Mouse (Mus musculus) hindbrain, embryonic 14.5 days (tissue): ENCODE results near the gene Rbm18. TPM values are rescaled to one million over a fixed set of nuclear protein-coding genes. Genes with fewer than 3 reads are reported as not detected.
"Not testable (repeated sequence)": the region's sequence is repeated elsewhere in the genome, so short reads cannot be mapped to it uniquely, and the experiment has no call there.

ENCODE experiments used
- ATAC-seq: fragments of 200-750 bp; cut with Nextera tagmentation; 2 replicates; pipeline ENCODE4 v1.8.0; 2017; ENCODE audit warnings: moderate number of reproducible peaks, mild to moderate bottlenecking, moderate TSS enrichment, moderate library complexity; ENCODE audit not compliant: low FRiP score
- DNase-seq: peaks from one replicate; pipeline ENCODE4 v3.0.0-alpha.2; 2015; ENCODE audit warnings: low spot score
- H3K27ac ChIP-seq: fragments of 300-500 bp; sonication (generic); 2 replicates; pipeline ENCODE4 v1.5.1; 2014; ENCODE audit warnings: mild to moderate bottlenecking, moderate library complexity
- H3K27me3 ChIP-seq: fragments of 300-500 bp; sonication (generic); 2 replicates; pipeline ENCODE4 v1.6.1; 2014; ENCODE audit warnings: mild to moderate bottlenecking, low read length, mixed read lengths; ENCODE audit not compliant: control insufficient read depth, insufficient read depth
- H3K36me3 ChIP-seq: fragments of 300-500 bp; sonication (generic); replicated peaks from 2 replicates; pipeline ENCODE4 v1.6.1; 2014; ENCODE audit not compliant: control insufficient read depth, insufficient read depth
- H3K4me1 ChIP-seq: fragments of 300-500 bp; sonication (generic); replicated peaks from 2 replicates; pipeline ENCODE4 v1.6.1; 2014; ENCODE audit warnings: antibody characterized with exemption, low read length, mixed read lengths; ENCODE audit not compliant: control insufficient read depth, insufficient read depth
- H3K4me2 ChIP-seq: fragments of 300-500 bp; sonication (generic); replicated peaks from 2 replicates; pipeline ENCODE4 v1.6.1; 2014; ENCODE audit warnings: mild to moderate bottlenecking, moderate library complexity
- H3K4me3 ChIP-seq: fragments of 300-500 bp; sonication (generic); replicated peaks from 2 replicates; pipeline ENCODE4 v1.5.1; 2014; ENCODE audit warnings: mild to moderate bottlenecking, low read length
- H3K9ac ChIP-seq: fragments of 300-500 bp; sonication (generic); 2 replicates; pipeline ENCODE4 v1.6.1; 2014
- H3K9me3 ChIP-seq: fragments of 300-500 bp; sonication (generic); 2 replicates; pipeline ENCODE4 v1.6.1; 2016; ENCODE audit warnings: low read length; ENCODE audit not compliant: control insufficient read depth
- WGBS: fragments of 180-500 bp; shearing (Covaris S2); extraction: QIAGEN DNeasy Blood & Tissue Kit; methylation state at CpG from one replicate; pipeline ENCODE4 v1.1.7; 2014; 5-methylcytosine and 5-hydroxymethylcytosine counted together
- polyA plus RNA-seq: library from polyadenylated mRNA; unstranded; fragments of >200 nt; fragmentation: Nextera tagmentation; extraction: Ambion mirVana; gene quantifications from 2 replicates; pipeline ENCODE4 v1.2.1, GENCODE M21; 2014

The Rbm18 gene
- 130 and 137 TPM in 2 replicates for polyA plus RNA-seq

GRCm38 (mm10) chr2:36136300-36136941 lies at the start of gene Rbm18, which contains the start of gene Mrrf:
Gene Rbm18, minus strand, starts transcription at chr2:36136773.
Gene Mrrf, plus strand, starts transcription at chr2:36136389.
- ATAC-seq (peak; percentile 99), DNase-seq (peak; percentile 90)
- WGBS: under 1% methylated on average over 50 of the region's 50 CpGs
- peak within 1 kb of the TSS; percentile 91 for H3K9ac ChIP-seq
- H3K4me1 ChIP-seq: peaks cover 12% of the 10 kb centered on the region
- no peaks in the 10 kb centered on the region for H3K9me3 ChIP-seq
- peak within 1 kb of the TSS; percentile 90 for H3K4me3 ChIP-seq
- H3K36me3 ChIP-seq: peaks cover 32% of the 10 kb centered on the region
- no peaks in the 10 kb centered on the region for H3K27me3 ChIP-seq
- H3K4me2 ChIP-seq: peak within 1 kb of the TSS; percentile 88
- H3K27ac ChIP-seq: peak within 1 kb of the TSS; percentile 93

DNA sequence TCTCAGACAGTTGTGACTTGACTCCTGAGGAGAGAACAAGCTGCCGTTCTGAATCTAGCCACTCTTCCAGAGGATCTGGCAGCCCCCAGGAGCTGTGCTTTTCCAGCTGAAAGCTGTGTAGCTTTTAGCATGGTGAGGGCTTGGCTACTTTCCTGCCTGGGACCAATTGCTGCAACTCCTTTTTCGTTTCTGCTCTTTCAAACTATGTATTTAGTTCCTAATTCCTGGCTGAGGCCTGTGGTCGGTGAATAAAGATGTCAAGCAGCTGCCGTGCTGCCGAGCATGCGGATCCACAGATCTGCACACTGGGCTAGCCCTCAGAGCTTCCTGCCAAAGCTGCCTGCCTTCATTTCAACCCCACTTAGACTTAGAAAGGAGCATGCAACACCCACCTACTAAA lies 48.3 kb upstream of the Rbm18 start:
- 78% methylated on average over 6 of the region's 6 CpGs for WGBS
- ATAC-seq (no peak), DNase-seq (no peak)
- no peak overlapping the region for H3K9ac ChIP-seq
- H3K4me2 ChIP-seq: no peak overlapping the region
- no peaks in the 10 kb centered on the region for H3K27me3 ChIP-seq
- peaks cover 11% of the 10 kb centered on the region for H3K36me3 ChIP-seq
- H3K27ac ChIP-seq: no peak overlapping the region
- no peaks in the 10 kb centered on the region for H3K4me1 ChIP-seq
- no peaks in the 10 kb centered on the region for H3K9me3 ChIP-seq
- H3K4me3 ChIP-seq: no peak overlapping the region

- H3K36me3 ChIP-seq: peaks cover 13% of the 10 kb centered on the region
- 76% methylated on average over 2 of the region's 2 CpGs for WGBS
- DNase-seq (no peak), ATAC-seq (no peak)
- no peaks in the 10 kb centered on the region for H3K27me3 ChIP-seq
- no peak overlapping the region for H3K4me2 ChIP-seq
- H3K4me3 ChIP-seq: no peak overlapping the region
- H3K9me3 ChIP-seq: no peaks in the 10 kb centered on the region
- no peak overlapping the region for H3K9ac ChIP-seq
- no peak overlapping the region for H3K27ac ChIP-seq
- H3K4me1 ChIP-seq: no peaks in the 10 kb centered on the region
These were observed 47.6 kb upstream of the Rbm18 start for GRCm38 (mm10) chr2:36184192-36184591.

DNA sequence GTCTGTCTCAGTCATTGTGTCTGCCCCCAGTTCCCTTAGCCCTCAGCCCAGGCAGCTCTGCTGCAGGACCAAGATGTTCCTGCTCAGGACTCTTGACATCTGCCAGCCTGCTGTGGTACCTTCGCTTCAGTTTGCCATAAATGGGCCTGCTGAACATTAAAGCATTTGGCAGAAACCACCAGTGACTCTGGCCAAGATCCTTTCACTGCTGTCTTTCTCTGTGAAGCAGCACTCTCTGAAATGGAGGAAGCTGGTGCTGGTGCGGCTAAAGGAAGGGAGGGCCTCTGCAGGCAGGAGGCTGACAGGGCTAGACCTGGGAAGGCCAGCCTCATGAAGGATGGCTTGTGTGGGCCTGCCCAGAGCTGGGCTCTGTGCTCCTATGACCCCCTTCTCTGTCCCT lies 46.7 kb upstream of the Rbm18 start:
- no peaks in the 10 kb centered on the region for H3K4me1 ChIP-seq
- ATAC-seq (no peak), DNase-seq (no peak)
- H3K9me3 ChIP-seq: no peaks in the 10 kb centered on the region
- H3K4me2 ChIP-seq: no peak overlapping the region
- no peak overlapping the region for H3K27ac ChIP-seq
- no peak overlapping the region for H3K9ac ChIP-seq
- WGBS: 59% methylated on average over 2 of the region's 2 CpGs
- no peak overlapping the region for H3K4me3 ChIP-seq
- H3K36me3 ChIP-seq: peaks cover 19% of the 10 kb centered on the region
- no peaks in the 10 kb centered on the region for H3K27me3 ChIP-seq

- H3K4me2 ChIP-seq, H3K27ac ChIP-seq, H3K4me3 ChIP-seq, DNase-seq, H3K9me3 ChIP-seq, H3K9ac ChIP-seq, ATAC-seq, H3K4me1 ChIP-seq, H3K27me3 ChIP-seq: not testable (repeated sequence)
- 82% methylated on average over 4 of the region's 4 CpGs for WGBS
- H3K36me3 ChIP-seq: peaks cover 30% of the 10 kb centered on the region
These were observed 45.2 kb upstream of the Rbm18 start for GRCm38 (mm10) chr2:36181587-36182368.

GRCm38 (mm10) chr2:36179487-36179886 lies 42.9 kb upstream of the Rbm18 start:
- Histone ChIP-seq H3K4me2 (no peak overlapping the region), H3K27me3 (no peaks in the 10 kb centered on the region), H3K9ac (no peak overlapping the region), H3K4me1 (no peaks in the 10 kb centered on the region), H3K36me3 (peaks cover 36% of the 10 kb centered on the region), H3K27ac (no peak overlapping the region), H3K9me3 (no peaks in the 10 kb centered on the region), H3K4me3 (no peak overlapping the region)
- WGBS: 76% methylated on average over 3 of the region's 3 CpGs
- DNase-seq (no peak), ATAC-seq (no peak)

GRCm38 (mm10) chr2:36172574-36172973 lies 36.0 kb upstream of the Rbm18 start:
- DNase-seq (no peak), ATAC-seq (no peak)
- 89% methylated on average over 3 of the region's 3 CpGs for WGBS
- H3K4me2 ChIP-seq: no peak overlapping the region
- peaks cover 16% of the 10 kb centered on the region; the same call in 1 of the 2 replicates for H3K36me3 ChIP-seq
- H3K27ac ChIP-seq: no peak overlapping the region
- H3K4me1 ChIP-seq: no peaks in the 10 kb centered on the region
- H3K4me3 ChIP-seq: no peak overlapping the region
- H3K9ac ChIP-seq: no peak overlapping the region
- H3K27me3 ChIP-seq: no peaks in the 10 kb centered on the region
- no peaks in the 10 kb centered on the region for H3K9me3 ChIP-seq

DNA sequence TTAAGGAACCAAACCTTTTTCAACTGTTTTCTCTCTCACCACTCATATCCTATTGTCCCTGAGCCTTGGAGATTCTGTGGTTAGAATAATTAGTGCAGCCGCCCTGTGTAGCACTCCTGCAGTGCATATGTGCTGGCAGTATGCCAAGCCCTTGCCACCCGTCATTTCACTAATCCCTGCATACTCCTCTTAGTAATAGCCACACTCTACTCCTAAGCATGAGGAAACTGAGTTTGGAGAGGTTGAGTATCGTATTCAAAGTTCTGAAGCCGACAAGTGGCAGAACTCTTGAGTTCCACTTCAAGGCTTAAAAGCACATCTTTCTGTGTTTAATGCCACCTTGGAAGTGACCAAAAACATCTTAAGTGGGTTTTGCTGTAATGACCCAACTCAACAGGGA lies 35.6 kb upstream of the Rbm18 start:
- Histone ChIP-seq H3K36me3 (peaks cover 11% of the 10 kb centered on the region; the same call in 1 of the 2 replicates), H3K9me3 (no peaks in the 10 kb centered on the region), H3K4me2 (no peak overlapping the region), H3K4me1 (no peaks in the 10 kb centered on the region), H3K4me3 (no peak overlapping the region), H3K27ac (no peak overlapping the region), H3K27me3 (no peaks in the 10 kb centered on the region), H3K9ac (no peak overlapping the region)
- ATAC-seq: no peak; the same call in 1 of the 2 replicates
- DNase-seq: no peak
- WGBS: 60% methylated on average over 4 of the region's 4 CpGs

GRCm38 (mm10) chr2:36169176-36169575 lies 32.6 kb upstream of the Rbm18 start:
- no peak overlapping the region for H3K27ac ChIP-seq
- no peak overlapping the region for H3K4me3 ChIP-seq
- no peaks in the 10 kb centered on the region for H3K9me3 ChIP-seq
- peaks cover 3% of the 10 kb centered on the region for H3K36me3 ChIP-seq
- no peak for DNase-seq
- H3K4me1 ChIP-seq: no peaks in the 10 kb centered on the region
- H3K4me2 ChIP-seq: no peak overlapping the region
- WGBS: 85% methylated on average over 4 of the region's 4 CpGs
- no peaks in the 10 kb centered on the region for H3K27me3 ChIP-seq
- no peak overlapping the region for H3K9ac ChIP-seq
- ATAC-seq: no peak
